Mouse (Mus musculus): Measurements from ENCODE around the gene Robo2. TPM values are rescaled to one million over a fixed set of nuclear protein-coding genes. Genes with fewer than 3 reads are reported as not detected.
A peak's percentile ranks its signal among the peaks of the same experiment; 100 is the strongest.

Robo2 gene
- total RNA-seq, 2 experiments from 2014 or later: 0.17 TPM; not detected in 1

DNA sequence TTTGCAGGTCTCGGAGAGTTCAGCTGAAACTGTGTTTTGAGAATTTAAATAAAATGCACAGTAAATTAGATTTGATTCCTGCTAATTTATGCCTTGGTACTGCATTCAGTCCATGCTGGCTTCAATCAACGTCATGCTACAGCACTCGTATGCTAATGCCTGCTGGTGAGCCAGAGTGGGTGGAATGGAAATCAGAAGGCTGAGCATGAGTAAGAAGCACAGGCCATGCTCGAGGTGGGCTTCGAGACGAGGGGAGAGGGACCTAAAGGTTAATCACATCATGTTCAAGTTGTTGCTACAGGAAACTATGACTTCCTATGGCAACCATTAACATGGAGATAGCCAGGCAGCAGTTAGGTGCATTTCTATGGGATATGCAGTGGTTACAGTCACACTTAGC is 420.4 kb downstream of the Robo2 start:
- ATAC-seq (replicated peaks; ENCODE audit: low FRiP score, poor library complexity, severe bottlenecking): no peak

DNA sequence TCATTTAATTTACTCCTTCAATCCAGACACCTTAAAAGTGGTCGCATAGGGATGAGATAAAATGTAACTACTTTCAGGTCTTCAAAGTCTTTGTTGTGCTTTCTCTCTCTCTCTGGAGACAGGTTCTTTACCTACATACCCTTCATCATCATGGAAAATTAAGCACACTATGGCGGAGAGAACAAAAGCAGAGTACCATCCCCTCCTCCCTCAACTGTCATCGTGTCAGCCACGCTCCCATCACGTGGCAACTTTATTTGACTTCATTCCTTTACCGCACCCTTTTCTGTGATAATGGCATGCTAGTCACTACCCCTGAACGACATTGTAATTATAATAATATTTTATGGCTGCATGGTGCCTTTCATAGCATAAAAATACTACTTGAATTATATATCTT is 442.1 kb downstream of the Robo2 start:
- ATAC-seq (replicated peaks; ENCODE audit: low FRiP score, poor library complexity, severe bottlenecking): no peak

DNA sequence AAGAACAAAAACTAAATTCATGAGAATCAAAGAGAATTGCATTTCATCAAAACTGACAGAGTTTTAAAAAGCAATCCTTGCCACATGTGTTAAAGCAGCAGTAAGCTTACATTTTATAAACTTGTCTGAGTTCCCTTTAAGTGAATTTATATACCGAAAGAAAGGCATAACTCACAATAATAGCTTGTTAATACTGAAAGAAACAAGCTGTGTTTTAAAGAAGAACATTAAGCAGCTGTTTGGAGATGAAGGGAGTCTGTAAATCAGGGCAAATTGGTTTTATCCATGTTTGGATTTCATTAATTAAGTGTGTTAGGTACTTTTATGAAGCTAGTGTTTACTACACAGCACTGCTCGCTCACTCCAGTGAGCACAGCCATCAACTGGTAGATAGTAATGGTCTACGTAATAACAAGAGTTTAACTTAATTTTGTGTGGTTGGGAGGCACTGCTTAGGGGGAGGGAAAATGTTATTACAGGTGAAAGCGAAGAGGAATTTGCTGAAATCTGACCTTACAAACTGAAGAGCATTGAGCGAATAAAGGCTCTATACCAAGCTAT is 447.2 kb downstream of the Robo2 start:
- no peak for ATAC-seq (replicated peaks; ENCODE audit: low FRiP score, poor library complexity, severe bottlenecking)

DNA sequence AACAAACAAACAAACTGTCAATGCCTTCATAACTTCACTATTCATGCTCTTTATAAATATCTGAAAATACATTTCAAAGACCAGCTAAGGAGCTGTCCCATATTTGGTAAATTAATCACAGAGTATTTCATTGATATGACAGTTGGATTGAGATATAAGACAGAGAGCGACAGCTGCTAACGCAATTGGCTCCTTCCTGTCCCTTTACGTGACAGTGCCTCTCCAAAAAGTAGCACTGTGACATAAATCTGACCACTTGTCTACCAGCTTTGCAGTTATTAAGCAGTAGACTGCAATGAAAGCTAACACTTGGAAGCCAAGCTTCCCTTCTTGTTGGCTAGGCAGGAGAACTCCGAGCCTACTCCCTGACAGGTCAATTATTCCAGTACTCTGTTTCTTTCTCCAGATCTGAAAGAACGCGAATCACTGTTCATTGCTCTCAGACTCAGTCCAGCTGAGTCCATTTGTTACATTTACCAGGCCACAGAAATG is 452.1 kb downstream of the Robo2 start:
- ATAC-seq (replicated peaks; ENCODE audit: low FRiP score, poor library complexity, severe bottlenecking): no peak

DNA sequence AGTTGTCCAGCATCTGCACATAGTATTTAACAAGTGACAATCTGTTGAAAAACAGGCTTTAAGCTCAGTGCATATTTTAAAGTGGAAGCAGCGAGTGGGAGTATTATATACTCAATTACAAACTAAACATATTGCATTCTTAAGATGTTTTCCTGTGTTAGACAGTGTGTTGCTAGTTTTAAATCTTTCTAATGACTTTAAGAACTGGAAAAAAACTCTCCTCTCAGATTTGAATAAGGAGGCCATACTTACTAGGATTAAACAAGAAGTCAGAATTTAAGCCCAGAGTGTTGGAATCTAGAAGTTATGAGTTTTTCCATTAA is 453.1 kb downstream of the Robo2 start:
- no peak for ATAC-seq (replicated peaks; ENCODE audit: low FRiP score, poor library complexity, severe bottlenecking)

DNA sequence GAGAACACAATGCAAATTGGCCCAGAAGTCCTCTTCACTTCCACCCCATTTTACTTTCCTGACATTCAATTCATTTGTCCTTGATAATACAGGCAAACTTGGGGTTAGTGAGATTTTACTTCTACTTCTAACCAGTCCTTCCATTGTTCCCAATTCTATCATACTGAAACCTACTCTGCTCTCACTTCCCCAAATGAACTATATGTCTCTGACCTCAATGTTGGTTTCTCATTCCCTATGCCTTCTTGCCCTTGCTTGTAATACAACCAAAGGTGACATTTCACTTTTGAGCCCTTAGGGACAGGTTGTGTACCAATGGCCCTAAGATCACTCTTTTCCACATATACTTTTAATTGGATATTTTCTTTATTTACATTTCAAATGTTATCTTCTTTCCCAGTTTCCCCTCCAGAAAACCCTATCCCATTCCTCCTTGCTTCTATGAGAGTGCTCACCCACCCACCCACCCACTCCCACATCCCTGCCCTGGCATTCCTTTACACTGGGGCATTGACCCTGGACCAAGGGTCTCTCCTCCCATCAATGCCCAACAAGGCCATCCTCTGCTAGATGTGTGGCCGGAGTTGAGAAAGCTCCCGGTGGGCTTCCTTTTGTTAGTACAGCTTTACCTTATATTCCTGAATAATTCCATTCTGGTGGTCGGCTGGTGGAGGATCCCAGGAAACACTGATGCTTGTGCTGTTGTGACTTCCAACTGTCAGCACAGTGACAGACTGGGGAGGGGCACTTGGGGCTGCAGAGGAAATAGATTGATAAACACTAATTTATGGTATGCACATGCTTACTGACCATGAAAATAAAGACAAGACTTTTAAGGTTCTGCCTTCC is 453.7 kb downstream of the Robo2 start:
- ATAC-seq (replicated peaks; ENCODE audit: low FRiP score, poor library complexity, severe bottlenecking): no peak

DNA sequence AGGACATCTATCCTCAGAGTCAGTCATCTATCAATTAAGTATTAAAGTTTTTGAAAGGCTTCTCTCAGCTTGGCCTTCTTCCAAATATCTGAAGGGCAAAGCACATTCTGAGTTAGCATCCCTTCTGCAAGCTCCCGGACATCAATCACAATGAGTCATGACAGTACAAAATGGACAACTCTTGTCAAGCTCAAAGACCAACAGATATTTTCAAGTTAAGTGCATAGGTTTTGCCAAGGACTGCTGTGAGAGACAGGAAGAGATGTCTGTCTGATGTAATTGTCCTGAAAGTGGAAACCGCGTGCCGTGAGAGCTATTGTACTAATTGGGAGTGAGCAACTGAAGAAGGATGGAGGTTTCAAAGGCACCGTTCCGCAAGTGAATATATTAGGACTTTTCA is 465.5 kb downstream of the Robo2 start:
- ATAC-seq (replicated peaks; ENCODE audit: low FRiP score, poor library complexity, severe bottlenecking): no peak

DNA sequence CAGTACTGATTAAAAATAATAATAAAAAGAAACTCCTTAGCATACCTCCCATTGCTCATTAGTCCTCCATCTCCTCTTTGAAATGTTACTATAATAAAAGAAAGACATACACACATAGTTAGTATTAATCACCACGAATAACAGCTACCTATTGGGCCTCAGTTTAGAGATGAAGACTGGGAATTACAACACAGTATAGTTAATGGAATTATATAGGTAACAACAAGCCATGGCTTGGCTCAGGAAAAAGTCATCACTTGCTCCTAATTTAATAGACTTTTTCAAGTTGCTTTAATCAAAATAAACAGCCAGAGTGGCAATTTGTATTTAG is 471.4 kb downstream of the Robo2 start:
- ATAC-seq (replicated peaks; ENCODE audit: low FRiP score, poor library complexity, severe bottlenecking): no peak

DNA sequence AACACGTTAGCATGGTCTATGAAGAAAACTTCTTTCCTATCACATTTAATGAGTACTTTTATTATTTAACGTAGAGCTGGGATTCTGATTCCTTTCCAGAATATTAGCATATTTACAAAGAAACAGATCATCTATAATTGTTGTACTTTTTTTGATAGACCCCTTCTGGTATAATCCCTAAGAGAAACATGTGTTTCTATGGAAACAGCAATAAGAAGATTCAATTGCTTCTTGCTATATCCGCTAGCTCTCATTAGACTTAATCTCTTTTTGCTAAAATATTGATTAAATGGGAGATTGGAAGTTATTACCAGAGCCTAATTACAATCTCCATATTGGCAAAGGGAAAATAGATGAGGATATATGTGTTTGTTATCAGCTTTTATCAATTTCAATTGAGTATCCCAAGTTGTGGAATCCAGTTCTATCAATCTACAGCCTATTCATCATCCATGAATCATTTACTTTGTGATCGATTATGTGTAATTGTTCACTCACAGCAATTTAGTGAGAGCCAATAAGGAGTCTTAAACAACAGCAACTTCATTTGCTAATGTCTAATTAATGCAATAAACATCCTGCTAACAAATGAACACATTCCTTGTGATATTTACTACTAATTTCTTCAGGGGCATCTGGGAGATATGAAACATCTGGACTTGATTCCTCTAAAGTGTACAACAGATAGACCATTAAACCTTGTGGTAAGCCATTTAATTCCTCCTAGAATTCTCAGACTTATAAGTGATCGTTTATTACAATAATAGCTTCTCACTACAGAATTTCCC is 472.0 kb downstream of the Robo2 start:
- ATAC-seq (replicated peaks; ENCODE audit: low FRiP score, poor library complexity, severe bottlenecking): no peak

DNA sequence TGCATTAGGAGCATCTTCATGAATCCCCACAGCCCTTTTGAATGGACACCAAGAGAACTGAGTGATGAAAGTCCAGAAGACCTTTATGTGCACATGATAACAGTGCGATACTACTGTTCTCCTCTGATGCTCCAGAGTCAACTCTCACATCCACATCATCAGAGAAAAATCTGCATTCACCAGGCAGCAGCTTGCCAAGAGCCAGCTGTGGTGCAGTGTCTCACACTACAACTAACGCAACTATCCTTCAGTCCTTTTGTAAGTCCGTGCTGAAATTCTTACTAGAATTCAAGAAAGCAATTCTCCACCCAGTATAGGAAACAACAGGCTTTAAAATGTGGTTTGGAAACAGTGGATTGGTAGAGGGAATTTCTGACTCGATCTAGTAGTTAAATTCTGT is 481.3 kb downstream of the Robo2 start:
- no peak for ATAC-seq (replicated peaks; ENCODE audit: low FRiP score, poor library complexity, severe bottlenecking)

DNA sequence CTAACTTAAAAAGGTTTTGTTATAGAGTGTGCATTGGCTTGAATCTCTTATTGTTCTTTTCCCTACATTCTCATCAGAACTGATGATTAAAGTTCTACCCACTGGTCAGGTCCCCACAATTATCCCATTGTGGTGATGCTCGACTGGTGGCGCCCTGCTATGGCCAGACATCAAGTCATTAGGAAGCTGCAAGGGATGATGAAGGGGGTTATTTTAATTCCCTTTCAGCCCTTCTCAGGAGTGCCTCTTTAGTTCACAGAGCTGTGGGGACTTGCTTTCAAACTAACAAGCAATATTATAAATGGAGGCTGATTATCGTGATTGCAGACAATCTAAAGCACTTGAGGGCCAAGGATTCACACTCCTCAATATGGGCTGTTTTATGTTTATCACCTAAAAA is 484.1 kb downstream of the Robo2 start:
- no peak for ATAC-seq (replicated peaks; ENCODE audit: low FRiP score, poor library complexity, severe bottlenecking)

DNA sequence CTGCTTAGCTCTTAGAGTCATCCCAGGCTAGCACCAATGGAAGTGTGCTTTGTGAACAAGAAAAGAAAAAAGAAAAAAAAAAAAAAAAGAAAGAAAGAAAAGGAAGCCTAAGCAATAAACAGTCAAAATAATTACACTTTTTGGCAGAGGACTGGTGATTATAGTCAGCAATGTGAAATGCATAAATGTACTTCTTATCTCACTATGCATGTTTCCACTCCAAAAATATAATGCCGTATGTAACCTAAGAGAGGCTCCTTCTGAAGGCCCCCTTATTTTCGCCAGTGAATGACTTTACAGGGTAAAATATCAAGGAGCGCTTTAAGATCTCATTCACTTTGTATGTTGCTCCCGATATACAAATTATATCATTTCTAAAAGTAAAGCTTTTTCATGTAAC is 496.2 kb downstream of the Robo2 start:
- no peak for ATAC-seq (replicated peaks; ENCODE audit: low FRiP score, poor library complexity, severe bottlenecking)

DNA sequence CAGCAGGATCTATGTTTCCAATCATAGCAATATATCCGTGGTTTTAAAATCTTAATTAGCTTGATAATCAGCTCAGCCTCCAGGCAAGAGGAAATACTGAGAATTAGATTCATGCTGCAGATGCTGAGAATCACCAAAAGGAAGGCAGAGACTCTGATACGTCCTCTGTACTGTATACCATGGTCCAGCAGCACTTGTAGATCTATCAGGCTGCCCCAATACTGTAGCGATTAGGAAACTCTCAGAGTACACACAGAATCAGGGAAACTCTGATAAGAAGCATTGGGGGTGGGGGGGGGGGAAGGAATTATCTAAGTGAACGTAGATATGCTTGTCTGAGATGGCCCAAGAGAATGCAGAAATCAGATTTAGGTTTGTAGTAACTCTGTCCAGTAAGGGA is 496.7 kb downstream of the Robo2 start:
- no peak for ATAC-seq (replicated peaks; ENCODE audit: low FRiP score, poor library complexity, severe bottlenecking)

DNA sequence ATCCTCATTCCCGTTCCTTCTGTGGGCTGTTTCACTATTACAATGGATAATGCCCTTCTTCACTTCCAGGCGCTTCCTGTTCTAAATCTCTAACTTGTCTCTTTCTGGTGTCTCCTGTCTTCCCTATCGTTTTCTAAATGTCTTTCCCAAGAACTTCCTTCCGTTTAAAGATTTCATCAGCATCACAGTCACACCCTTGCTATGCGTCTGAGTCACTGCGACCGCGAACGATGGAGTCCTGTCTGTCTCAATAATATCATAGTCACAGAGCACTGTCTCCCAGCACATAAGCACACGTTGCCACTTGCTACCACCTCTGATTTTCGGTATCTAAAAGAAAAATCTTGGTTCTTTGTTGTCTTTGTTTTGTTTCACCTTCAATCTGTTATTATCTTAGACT is 503.1 kb downstream of the Robo2 start:
- no peak for ATAC-seq (replicated peaks; ENCODE audit: low FRiP score, poor library complexity, severe bottlenecking)

DNA sequence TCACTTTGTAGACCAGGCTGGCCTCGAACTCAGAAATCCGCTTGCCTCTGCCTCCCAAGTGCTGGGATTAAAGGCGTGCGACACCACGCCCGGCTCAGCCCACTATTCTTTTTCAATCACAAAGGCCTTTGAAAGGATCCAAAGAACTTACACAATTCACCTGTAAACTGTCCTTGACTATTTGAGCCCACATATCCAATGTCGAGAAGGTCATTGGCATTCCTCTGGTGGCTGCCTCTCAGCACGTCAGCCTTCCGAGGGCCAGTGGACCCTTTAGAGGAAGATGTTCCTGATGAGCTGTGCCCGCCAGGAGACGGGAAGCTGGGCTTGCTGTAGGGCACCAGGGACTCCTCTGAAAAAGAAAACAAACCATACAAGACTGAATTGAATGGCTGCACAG is 514.8 kb downstream of the Robo2 start:
- no peak for ATAC-seq (replicated peaks; ENCODE audit: low FRiP score, poor library complexity, severe bottlenecking)

DNA sequence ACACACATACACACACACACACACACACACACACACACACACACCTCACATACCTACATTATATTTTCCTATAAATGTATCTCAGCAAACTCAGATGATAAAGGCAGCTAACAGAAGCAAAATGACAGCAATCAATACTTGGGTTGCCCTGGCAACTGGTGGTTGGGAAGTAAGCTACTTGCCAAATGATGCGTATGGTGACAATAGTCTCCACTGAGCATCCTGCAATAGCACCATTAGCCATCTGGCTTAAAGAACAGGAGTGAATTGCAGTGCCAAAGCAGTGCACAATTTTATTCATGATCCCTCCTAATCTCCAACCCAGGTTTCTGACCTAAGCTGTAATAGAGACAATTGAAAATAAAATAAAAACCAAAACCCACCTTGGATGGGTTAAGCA is 529.7 kb downstream of the Robo2 start:
- no peak for ATAC-seq (replicated peaks; ENCODE audit: low FRiP score, poor library complexity, severe bottlenecking)

DNA sequence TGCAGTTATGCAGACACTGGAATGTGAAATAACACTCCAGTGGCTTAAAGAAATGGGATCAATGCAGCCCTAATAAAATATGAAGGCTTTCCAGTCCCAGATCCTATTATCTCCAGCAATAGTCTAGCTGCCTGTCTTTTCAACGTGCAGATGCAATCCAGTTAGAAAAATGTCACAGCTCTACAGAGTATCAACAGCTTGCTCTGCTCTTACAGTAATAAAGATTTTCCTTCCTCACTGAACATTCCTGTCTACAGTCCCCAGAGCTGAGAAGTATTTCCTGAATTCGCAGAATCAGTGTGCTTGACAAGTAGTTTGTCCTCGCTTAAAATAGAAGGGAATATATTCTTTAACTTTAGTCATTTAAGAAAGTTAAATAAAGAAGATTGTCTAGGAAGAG is 533.7 kb downstream of the Robo2 start:
- ATAC-seq (replicated peaks; ENCODE audit: low FRiP score, poor library complexity, severe bottlenecking): no peak

DNA sequence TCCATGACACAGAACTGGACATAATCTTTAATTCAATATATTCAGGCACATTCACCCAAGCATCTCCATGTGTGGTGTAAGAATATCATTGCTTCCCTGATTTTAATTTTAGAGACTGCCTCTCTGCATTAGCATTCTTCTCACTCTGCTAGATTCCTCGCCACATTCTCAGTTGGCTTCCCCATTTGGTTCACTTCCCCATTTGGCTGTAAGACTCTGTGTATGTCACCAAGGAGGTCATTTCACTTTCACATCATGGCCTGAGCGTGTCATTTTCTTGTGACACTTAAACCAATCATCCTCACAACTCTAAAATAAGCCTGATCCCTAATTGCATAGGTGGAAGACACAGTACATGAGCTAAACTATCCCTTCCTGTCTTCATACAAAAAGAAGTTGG is 536.6 kb downstream of the Robo2 start:
- no peak for ATAC-seq (replicated peaks; ENCODE audit: low FRiP score, poor library complexity, severe bottlenecking)

DNA sequence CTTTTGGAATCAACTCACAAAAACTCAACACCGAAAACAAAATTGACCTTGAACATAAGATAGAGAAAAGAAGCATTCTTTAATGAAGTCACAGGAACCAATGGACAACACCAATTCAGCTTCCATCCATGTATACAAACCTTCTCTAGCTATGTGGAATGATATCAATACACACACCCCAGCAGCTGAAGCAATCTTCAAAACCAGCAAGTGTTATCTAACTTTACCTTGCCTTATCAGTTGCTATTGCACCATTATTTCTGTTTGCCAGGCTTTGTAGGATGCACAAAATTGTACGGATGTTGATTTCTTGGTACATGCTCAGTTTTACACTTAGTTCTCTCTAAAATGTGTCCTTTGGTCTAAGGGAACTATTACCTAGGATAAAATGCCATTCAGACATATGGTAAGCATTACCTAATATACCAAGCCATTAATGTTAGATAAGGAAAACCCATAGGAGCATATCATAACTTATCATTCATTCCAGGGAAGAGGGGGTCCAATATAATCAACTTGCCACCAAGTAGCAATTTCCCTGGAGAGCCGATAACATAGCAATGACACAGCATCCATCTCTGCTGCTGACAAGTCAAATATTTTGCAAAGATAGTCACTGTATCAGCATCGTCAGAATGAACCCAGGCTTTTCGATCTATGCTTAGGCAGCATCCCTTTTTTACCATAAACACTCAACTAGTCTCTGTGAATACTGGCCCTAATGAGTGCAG is 537.6 kb downstream of the Robo2 start:
- 0 out of 2 replicates have a peak, but pooled peaks have one; percentile 52 for ATAC-seq (replicated peaks; ENCODE audit: low FRiP score, poor library complexity, severe bottlenecking)

DNA sequence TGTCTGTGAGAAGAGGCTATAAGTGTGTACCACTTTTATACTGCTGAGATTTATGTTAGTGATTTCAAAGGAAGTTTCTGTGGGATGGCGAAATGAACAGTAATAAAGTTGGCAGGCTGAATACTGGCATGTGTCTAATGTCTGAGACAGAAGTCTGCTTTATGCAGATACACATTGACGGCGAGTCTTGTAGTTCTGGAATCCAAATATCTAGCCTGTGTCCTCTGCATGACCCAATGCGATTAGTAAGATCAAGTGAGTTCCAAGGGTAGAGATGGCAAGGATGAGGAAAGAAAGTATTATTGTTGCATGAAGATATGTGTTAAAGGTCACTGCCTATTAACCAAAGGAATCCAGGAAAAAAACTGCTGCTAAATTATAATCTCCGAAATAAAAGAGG is 541.3 kb downstream of the Robo2 start:
- no peak for ATAC-seq (replicated peaks; ENCODE audit: low FRiP score, poor library complexity, severe bottlenecking)

Measured in erythroblast, adult 5-6 weeks (primary cell).